Mouse (Mus musculus) bone marrow macrophage, adult 2 months (primary cell): ENCODE results near the gene Mdh2.

ENCODE experiments used
- CTCF ChIP-seq: IDR thresholded peaks from 2 replicates; pipeline ENCODE4 v1.5.1; 2012; ENCODE audit warnings: low read depth, mild to moderate bottlenecking, low read length, moderate library complexity
- POLR2A ChIP-seq: IDR thresholded peaks from 2 replicates; pipeline ENCODE4 v1.6.1; 2012; ENCODE audit warnings: mild to moderate bottlenecking, low read depth, low read length, borderline replicate concordance

- TF ChIP-seq POLR2A, result no peak
- no peak for TF ChIP-seq CTCF
These were observed 35.1 kb upstream of the Mdh2 start for GRCm38 (mm10) chr5:135742941-135743740.
